Mouse (Mus musculus): Measurements from ENCODE around the gene Fkbp6. TPM values are rescaled to one million over a fixed set of nuclear protein-coding genes. Genes with fewer than 3 reads are reported as not detected.
A peak's percentile ranks its signal among the peaks of the same experiment; 100 is the strongest.

Gene Fkbp6
- total RNA-seq, 2 experiments from 2014 or later: 0.72 TPM; not detected in 1

GRCm38 (mm10) chr5:135352995-135353394 is 3.2 kb upstream of the Fkbp6 start, which contains the start of gene Trim50:
TSS of gene Trim50 (plus strand) at chr5:135353295.
- DNase-seq (ENCODE audit: low spot score in 2 of 2): no peak

- no peak for DNase-seq (ENCODE audit: low spot score in 2 of 2)
Observed at GRCm38 (mm10) chr5:135351606-135352005, 1.8 kb upstream of the Fkbp6 start.

GRCm38 (mm10) chr5:135347511-135348011 is 2.3 kb downstream of the Fkbp6 start:
- no peak for DNase-seq (ENCODE audit: low spot score in 2 of 2)

DNA sequence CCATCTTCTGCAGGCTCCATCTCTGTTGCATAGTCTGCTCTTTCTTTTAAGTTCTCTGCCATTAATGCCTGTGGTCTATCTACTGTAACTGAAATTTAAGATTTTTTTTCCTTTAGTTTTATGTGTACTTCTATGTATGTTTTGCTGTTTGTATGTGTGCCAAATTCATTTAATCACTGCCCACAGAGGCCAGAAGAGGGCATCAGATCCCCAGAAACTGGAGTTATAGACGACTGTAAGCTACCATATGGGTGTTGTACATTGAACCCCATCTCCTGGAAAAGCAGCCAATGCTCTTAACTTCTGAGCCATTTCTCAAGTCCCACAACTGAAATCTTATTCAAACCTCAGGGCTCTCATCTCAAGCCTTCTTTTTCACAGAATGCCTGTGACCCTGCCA is 3.4 kb downstream of the Fkbp6 start:
- no peak for DNase-seq (ENCODE audit: low spot score in 2 of 2)

DNA sequence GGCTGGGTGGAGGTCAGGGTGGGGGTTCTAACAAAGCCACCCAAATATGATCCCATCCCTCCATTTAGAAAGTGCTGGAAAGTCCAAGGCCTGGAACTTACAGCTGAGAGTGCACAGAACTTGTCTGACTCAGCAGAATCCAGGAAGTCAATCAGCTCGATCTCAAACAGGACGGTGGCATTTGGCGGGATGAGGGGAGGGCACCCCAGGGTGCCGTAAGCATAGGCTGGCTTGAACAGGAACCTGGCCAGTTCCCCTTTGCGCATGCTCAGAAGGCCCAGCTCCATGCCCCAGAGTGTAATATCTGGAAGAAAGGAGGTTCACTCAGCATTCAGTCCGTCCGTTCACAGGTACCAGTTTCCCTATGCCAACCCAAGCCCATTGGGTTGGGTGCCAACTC is 3.9 kb downstream of the Fkbp6 start:
- no peak for DNase-seq (ENCODE audit: low spot score in 2 of 2)

DNA sequence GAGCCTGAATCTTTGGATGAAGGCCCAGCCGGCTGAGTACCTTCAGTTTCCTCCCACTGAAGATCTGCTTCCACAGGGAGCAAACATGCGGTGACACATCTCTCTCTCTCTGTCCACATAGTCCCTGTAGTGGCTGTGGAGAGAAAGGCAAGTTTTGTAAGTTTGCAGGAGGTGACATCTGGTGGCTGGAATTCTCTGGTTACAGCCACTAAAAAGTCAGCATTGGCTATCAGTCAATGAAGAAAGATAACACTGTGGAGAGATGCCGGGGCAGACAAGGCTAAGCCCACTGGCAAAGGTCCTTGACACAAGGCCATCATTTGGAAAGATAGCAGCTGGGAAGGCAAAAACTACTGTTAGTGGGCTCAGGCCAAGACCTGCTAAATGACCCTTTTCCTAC is 12.3 kb downstream of the Fkbp6 start:
- no peak for DNase-seq (ENCODE audit: low spot score in 2 of 2)

- DNase-seq (ENCODE audit: low spot score in 2 of 2): no peak
Observed at GRCm38 (mm10) chr5:135331161-135331560, 18.7 kb downstream of the Fkbp6 start.

DNA sequence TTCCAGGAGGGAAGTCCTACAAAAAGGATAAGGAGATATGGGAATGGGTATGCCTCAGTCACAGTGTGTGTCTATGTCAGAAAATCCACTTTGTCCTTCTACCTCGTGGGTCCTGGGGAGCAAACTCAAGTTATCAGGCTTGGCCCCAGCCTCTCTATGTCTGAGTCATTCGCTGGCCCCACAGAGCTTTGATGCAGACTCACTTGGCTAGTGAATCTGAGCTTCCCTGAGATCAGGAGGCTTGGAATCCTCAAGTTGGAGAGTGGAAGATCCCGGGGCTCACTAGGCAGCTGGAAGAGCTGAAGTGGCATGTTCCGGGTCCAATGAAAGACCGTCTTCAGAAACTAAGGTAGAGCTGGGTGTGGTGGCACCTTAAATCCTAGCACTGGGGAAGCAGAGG is 19.6 kb downstream of the Fkbp6 start:
- DNase-seq (ENCODE audit: low spot score in 2 of 2): no peak

- no peak for DNase-seq (ENCODE audit: low spot score in 2 of 2)
Observed at GRCm38 (mm10) chr5:135329471-135329870, 20.4 kb downstream of the Fkbp6 start.

DNA sequence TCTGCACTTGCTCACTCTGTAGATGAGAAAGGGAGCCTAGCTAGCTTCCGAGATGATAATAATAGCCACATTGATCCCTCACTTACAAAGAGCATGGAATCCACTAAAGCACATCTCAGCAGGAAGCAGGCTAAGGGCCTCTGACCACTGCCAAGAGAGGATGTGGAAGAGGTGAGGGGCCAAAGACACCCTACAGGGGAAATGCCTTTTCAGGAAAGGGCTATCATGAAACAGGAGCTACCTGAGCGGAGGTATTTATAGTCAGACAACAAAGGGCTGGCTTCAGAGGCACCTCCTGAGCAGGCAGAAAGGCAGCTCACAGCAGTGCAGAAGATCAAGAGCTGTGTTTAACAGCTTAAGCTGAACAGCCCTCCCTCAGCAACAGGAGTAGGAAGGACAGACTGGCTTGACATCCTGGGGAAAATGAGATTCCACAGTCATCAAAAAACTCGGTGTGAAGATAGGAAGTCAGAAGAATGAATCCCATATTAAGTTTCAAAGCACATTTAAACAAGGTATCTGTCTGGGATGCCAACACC is 23.7 kb downstream of the Fkbp6 start:
- DNase-seq (ENCODE audit: low spot score in 2 of 2): no peak

DNA sequence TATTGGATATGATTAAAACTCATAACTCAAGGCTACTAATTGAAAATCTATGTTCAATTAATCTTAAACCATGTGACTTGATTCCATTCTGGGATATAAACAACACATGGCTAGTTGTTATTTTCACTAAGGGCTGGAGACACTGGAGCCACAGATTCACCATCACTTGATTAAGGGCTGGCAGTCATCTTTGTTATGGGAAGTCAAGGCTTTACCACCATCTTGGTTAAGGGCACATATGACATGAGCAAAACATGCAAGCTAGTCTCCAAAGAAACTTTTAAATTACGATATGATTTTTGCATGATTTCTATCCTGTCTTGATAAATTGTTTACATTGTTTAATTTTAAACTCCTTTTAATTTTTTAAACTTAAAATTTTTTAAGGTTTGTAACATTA is 27.6 kb downstream of the Fkbp6 start:
- DNase-seq (ENCODE audit: low spot score in 2 of 2): no peak

DNA sequence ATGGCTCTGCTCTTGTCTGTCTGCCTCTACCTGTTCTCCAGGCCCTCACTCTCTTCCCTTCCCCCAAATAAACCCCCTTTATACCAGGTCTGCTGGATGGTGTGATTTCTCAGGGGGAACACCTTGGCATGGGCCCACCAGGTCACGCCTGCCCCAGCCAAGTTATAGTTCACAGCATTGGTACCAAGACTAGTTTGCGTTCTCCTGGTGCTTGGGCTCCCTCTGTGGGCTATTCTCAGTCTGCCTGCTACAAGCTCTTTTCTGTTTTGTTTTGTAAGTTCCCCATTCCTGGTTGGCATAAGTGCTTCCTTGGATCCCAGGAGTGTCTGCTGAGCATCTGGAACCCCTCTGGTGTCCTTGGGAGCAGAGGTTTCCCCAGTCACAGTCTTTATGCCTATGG is 30.0 kb downstream of the Fkbp6 start:
- DNase-seq (ENCODE audit: low spot score in 2 of 2): no peak

DNA sequence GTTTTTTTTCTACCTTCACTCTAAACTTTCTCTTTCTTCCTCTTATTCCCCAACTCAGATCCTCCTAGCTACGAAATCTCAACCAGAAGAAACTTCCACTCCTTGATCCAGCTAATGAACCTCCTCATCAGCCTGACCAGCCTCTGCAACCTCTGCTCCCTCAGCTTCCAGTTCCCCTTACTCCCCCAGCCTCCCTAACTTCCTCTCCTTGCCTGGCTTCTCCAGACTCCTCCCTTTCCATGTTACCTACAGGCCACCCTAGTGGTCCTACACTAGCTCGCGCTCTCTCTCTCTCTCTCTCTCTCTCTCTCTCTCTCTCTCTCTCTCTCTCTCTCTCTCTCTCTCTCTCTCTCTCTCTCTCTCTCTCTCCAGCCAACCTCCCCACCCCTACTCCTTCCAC is 33.7 kb downstream of the Fkbp6 start:
- DNase-seq (ENCODE audit: low spot score in 2 of 2): no peak

DNA sequence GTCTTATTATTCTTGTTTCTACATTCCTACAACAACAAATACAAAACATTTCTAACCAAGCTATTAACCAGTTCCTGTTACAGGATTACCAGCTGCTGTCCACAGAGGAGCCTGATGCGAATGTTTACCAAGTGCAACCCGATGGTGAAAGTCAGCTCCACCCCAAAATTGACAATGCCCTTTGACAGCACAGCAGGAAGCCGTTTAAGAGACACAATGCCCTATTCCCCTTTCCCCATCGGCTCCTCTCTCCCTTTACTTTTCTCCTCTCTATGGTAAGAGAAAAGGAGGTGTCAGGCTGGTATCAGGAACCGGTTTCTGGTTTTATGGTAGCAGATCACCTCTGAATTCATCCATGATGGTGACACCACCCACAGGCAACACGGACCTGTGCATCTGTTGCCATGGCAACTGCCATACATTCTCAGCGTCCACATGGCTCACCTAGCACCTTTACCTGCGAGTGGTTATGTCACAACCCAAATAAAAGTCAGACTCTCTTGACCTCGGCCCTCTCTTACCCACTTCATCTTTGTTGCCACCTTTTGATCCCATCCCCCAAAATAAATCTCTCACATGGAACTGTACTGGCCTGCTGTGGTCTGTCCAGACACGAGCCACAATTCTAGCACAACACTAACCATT is 43.4 kb downstream of the Fkbp6 start:
- DNase-seq (ENCODE audit: low spot score in 2 of 2): no peak

DNA sequence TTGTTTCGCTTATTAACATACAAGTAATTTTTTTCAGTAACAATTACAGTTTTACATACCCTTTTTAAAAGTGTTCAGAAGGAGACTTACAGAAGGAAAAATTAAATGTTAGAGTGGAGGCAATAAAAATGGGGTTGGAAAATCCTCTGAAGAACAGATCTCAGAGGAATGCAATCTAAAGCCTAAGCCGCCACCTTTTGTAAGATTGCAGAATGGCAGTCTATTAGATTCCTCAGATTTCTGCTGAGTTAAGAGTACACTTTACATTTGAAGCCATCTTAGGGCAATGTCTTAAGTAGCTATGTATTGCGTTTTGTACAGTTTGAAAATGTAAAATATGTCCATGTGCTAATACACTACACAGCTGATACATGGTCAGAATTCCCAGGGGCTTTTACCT is 47.4 kb downstream of the Fkbp6 start:
- DNase-seq (ENCODE audit: low spot score in 2 of 2): no peak

DNA sequence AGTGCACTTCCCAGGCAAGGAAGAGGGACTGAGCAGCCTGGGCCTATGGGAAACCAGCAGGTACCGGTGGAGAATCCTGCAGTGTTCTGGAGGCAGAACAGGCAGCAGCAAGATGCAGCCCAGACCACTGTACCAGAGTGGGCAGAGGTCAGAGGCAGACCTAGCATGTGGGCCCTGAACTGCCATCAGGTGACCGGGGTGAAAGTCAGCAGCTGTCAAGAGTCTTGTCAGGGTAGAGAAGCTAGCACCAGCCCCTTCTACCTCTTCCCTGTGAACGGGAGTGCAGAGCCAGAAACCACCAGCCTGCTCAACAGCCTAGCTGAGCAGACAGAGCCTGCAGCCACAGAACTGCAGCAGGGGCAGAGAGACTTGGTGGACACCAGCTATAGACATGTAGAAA is 47.9 kb downstream of the Fkbp6 start:
- no peak for DNase-seq (ENCODE audit: low spot score in 2 of 2)

GRCm38 (mm10) chr5:135292001-135292400 is 57.8 kb downstream of the Fkbp6 start:
- DNase-seq (ENCODE audit: low spot score in 2 of 2): no peak

DNA sequence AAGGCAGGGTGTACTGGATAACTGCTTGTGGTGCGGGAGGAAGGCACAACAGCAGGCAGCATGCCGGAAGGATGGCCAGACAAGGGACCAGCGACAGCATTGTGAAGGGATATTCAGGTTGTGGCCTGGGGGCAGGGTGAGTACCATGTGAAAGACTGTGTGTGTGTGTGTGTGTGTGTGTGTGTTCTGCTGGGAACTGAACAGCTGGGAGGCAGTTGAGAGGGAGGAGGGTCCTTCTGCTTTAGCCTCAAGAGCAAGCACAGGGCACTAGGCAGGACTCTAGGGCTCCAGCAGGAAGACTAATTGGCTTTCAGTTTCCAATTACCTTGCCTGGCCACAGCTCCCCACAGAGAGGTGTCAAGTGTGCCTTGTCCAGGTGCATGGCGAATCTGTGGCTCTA is 58.7 kb downstream of the Fkbp6 start:
- DNase-seq (ENCODE audit: low spot score in 2 of 2): no peak

- DNase-seq (ENCODE audit: low spot score in 2 of 2): no peak
Observed at GRCm38 (mm10) chr5:135290703-135291102, 59.1 kb downstream of the Fkbp6 start.

DNA sequence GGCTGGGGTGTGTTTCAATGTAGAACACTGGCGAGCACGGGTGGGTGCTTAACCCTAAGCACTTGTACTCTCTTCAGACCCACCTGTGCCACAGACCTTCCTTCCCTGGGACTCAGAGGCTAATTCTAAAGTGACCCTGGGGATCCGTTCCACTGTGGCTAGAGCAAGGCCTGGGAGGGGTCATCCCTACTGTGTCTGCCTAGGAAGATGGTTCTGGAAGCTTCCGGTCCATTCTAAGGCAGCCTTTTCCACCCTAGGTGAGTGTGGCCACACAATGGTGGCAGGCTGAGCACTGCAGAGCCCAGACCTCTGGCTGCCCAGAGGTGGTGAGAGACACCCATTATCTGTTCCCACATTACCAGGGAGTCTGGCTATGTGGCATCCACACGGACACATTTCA is 62.9 kb downstream of the Fkbp6 start:
- DNase-seq (ENCODE audit: low spot score in 2 of 2): no peak

GRCm38 (mm10) chr5:135286185-135286584 is 63.7 kb downstream of the Fkbp6 start:
- DNase-seq (ENCODE audit: low spot score in 2 of 2): peak; percentile 58 to 87

DNA sequence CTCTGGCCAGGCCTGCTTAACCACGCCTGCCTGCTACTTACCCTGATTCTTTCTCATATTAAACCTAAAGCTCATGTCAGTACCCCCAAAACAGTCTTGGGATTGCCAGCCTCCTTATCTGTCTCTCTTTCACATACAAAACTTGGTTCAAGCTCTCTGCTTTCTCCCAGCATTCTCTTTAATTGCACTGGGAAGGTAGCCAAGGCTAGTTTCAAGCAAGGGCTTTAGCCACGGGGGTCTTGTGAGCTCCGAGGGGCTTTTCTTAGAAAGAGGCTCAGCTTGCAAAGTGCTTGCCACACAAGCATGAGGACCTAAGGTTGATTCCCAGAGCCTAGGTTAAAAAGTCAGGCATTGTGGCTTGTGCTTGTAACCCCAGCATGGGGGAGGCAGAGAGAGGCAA is 64.6 kb downstream of the Fkbp6 start:
- DNase-seq (ENCODE audit: low spot score in 2 of 2): no peak

DNA sequence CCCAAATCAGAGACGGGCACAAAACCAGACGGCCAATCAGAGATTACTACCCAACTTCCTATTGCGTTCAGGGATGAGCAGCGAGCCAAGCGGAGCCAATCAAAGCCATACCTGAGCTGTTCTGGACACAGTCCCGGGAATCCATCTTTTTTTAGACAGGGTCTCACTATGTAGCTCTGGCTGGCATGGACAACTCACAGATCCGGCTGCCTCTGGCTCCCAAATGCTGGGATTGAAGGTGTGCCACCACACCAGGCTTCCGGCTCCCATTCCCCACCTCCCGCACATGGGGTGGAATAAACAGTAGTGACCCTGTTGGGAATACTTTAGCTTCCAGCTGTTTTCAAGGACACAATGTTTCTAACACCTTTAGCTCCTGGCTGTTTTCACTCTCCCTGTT is 69.6 kb downstream of the Fkbp6 start:
- DNase-seq (ENCODE audit: low spot score in 2 of 2): no peak
